Mouse (Mus musculus): Measurements from ENCODE around the gene Cnp.
"Not testable (repeated sequence)": the region's sequence is repeated elsewhere in the genome, so short reads cannot be mapped to it uniquely, and the experiment has no call there.

Cnp gene

DNA sequence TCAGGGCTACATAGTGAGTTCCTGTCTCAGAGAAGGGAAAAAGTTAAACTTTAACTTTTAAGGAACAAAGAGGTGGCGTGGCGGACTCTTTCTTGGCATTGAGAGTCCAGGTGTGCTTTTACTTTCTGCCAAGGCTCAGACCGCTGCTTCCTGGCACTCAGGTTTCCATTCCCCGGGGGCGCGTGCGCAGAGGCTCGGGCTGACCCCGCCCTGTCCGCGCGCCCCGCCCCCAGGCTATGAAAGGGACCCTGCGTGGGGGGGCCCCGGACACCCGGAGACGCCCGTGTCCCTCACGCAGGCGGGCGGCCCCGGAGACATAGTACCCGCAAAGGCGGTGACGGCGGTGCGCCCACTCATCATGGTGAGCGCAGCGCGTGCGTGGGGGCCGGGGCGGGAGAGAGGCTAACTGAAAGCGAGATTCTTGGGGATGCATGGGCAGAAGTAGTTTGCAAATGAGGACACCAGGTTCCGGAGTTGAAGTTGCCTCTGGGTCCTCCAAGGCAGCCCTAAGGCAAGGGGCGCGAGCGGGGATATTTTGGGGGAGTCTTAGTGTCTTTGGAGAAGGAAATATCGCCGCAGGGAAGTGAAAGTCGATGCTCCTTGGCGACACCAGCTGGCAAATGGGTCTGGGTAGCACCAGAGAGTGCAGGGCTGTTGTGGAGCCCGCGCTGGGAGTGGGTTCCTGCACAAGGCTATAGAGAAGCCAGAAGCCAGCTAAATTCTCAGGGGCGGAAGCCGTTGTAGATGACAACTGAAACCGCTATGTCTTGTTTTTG lies at the start of gene Cnp:
Cnp (plus strand) TSS at position 197 of the 776 bp plus-strand sequence.
- DNase-seq (ENCODE audit: extremely low spot score, low spot score): peak; percentile 59

DNA sequence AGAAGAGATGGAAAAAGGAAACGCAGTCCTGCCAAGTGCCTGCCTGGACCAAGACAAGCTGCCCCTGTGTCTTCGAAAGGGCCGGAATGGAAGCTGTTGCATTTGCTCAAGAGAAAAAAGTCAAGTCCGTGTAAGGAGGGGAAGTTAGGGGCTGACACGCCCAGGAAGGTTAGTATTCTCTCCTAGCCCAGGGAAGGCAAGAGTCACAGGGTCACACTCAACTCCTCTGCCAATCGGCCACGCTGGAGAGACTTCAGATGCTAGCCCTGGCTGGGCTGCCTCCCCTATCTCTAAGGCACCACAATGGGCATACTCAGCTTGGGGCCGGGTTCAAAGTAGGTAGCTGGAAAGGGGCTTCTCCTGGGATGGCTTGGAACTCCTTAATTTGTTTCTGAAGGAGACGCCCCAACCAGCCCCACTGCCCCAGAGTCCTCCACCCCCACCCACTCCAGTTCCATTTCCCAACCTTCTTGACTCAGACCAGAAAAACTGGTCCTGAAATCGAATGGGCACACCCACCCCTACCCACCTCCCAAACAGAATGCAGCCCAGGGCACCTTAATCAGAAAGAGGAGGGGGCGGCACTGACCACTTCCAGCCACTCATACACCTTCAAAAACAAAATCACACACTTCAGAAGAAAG lies 49.6 kb upstream of the Cnp start:
- no peak for DNase-seq (ENCODE audit: extremely low spot score, low spot score)

DNA sequence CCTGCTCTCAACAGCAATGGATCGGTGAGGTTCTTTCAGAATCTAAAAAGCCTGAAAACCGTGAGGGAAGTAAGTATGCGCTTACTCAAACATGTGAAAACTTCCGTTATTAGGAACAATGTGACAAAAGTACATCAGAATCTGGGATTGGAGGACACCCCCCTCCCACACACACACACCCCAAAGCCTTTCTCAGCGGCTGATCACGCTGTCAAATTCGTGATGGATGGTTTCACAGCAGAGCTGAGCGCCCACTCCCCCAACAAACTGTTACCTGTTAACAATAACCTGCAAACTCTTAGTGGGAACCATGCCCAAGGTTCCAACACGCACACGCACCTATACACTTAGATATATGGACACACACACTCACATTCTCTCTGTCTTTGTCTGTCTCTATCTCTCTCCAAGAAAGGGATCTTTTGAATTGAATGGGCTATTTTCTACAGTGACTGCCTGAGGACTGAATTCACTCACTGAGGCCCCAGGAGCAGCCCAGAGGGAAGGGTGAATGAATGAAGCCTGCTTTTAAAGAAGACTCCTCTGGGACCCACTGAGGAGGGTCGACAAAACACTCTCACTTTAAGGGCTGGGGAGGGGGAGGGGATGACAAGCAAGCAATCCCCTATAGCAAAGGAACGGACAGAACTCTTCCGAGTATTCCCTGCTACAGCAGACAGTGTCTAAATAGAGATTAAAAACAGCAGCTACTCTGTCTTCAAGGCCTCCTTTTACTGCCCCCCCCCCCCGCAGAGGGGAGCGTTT lies 48.5 kb upstream of the Cnp start:
- peak; percentile 41 for DNase-seq (ENCODE audit: extremely low spot score, low spot score)

DNA sequence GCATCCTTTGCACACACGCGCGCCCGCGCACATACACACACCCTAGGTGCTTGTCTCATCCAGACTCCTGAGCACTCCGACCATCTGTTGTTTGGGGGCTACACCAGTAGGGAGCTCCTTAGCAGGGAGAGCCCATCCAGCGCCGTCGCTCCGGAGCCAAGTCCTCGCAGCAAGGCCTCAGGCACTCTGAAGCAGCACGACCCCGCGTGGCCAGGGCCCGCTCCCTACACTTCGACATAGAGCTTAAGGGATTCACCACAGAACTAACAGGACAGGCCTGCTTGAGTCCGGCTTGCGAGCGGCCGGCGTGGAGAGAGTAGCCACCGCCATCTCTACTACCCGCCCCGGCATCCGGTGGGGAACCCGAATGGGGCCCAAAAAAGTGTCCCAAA lies 47.6 kb upstream of the Cnp start:
- DNase-seq (ENCODE audit: extremely low spot score, low spot score): peak; percentile 77

DNA sequence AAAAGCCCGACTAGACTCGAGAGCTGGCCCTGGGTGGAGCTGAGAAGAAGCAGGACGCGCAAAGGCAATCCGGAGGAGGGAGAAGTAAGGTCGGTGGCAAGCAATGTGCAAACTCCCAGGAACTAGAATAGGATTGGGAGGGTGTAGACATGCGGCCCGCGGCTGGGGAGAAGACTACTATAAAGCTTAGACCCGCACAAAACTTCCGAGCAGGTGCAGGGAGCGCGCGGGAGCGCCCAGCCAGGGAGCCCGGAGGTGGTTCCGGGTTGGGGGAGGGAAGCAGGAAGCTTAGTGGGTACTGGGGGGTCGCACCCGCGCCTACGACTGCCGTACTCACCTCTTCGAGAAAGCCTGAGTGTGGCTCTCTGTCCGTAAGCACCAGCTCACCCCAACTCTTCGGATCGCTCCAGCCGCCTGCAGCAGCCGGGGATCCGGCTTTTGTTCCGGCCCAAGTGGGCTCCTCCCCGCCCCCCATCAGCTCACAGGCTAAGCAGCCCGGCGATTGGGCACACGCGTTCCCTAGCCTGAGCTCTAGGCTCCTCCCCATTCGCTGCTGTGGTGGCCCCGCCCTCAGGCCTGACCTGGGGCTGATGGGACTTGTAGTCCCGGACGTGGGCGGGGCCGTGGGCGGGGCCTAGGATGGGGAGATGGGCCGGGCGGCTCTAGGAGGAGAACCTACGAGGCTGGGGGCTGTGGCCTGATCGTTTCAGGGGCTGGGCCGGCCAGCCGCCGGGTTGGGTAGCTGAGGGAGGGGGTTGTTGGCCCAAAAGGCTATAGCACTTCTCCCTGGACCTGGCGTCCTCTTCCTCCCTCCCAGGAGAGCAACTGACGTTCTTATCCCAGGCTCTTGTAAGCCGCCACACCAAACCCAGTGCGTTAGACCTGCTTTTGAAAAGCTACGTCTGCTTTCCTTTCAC lies 47.0 kb upstream of the Cnp start, which contains the start of gene Acly:
Acly (minus strand) TSS at position 543 of the 917 bp plus-strand sequence.
- peak; percentile 100 for DNase-seq (ENCODE audit: extremely low spot score, low spot score)

DNA sequence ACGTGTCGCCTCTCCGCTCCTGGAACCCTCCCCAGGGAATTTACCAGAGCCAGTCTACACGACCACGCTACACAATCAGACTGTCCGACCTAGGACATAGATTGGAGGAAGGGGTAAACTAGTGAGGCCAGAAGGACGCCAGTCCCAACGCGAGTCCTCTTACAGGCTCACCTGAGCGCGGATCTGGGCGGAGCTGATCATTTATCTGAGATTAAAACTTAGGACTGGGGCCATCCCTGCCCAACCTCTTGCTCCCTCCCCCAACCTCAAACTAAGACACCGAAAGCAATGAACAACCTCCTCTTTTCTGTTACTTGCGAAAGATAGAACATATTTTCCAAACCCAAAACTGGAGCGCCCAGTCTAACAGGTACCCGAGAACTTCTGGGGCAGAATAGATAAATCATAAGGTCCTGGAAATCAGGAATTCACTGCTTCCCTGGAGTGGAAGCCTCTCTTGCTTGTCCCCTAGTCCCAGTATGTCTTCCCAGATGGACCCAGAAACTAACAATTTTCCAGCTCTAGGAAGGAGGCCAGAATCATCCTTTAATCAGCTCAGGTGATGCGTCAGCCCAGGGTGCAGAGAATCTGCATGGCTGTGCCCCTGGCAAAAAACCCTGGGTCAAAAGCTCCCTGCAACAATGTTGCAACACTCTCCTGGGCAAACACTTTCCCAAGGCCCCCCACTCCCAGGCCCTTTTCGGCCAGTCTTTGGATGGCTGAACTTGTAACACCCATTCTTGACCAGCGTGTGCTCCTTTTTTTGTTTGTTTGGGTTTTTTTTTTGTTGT lies 46.1 kb upstream of the Cnp start:
- DNase-seq (ENCODE audit: extremely low spot score, low spot score): no peak

DNA sequence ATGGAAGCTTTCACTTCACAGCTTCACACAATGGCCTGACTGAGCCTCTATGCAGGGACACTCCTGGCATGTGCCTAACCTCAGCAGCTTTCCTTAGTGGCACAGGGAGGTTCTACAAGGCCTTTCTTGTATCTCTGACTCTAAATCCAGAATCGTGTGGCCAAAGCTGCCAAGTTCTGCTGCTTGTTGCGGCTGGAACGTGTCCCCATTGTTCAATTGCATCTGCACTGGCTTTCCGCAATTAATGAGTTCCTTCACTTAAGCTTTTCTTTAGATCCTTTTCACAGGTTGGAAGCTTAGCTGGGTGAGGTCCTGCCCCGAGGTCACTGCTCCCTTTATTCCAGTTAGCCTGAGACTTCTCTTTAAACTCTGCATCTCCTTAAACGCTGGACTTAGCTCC lies 40.8 kb upstream of the Cnp start:
- DNase-seq (ENCODE audit: extremely low spot score, low spot score): no peak

DNA sequence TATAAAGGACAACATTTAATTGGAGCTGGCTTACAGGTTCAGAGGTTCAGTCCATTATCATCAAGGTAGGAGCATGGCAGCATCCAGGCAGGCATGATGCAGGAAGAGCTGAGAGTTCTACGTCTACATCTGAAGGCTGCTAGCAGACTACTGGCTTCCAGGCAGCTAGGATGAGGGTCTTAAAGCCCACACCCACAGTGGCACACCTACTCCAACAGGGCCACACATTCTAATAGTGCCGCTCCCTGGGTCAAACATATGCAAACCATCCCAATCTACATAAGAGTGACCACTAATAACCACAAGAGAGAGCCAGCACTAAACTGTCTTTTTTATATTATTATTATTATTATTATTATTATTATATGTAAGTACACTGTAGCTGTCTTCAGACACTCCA lies 40.3 kb upstream of the Cnp start:
- not testable (repeated sequence) for DNase-seq (ENCODE audit: extremely low spot score, low spot score)

DNA sequence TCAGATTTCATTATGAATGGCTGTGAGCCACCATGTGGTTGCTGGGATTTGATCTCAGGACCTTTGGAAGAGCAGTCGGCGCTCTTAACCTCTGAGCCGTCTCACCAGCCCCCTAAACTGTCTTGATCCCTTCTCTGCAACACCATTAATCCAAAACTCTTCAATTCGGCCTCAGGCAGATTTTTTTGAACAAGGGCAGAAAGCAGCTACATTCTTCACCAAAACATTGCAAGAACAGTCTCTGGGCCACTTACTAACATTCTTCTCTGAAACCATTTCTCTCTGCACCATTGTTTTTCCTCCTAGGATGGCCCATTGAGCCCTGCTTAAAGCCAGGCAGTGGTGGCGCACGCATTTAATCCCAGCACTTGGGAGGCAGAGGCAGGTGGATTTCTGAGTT lies 39.9 kb upstream of the Cnp start:
- not testable (repeated sequence) for DNase-seq (ENCODE audit: extremely low spot score, low spot score)

DNA sequence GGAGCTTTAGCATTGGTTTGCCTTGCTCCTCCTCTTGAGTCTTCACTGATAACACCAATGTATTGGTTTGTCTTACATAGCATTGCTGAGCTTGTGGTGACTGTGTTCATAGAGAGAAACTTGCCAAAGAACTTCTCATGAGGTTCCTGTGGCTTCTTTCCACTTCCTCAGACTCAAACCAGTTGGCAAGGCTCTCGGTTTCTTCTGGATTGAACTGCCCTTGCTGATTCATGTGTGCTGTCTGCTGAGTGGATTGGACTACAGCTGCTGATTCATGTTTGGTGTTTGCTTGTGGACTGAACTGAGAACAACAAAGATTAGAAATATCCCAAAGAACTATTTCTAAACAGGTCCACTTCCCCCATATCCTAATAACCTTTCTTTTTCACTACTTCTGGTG lies 38.7 kb upstream of the Cnp start:
- DNase-seq (ENCODE audit: extremely low spot score, low spot score): no peak

DNA sequence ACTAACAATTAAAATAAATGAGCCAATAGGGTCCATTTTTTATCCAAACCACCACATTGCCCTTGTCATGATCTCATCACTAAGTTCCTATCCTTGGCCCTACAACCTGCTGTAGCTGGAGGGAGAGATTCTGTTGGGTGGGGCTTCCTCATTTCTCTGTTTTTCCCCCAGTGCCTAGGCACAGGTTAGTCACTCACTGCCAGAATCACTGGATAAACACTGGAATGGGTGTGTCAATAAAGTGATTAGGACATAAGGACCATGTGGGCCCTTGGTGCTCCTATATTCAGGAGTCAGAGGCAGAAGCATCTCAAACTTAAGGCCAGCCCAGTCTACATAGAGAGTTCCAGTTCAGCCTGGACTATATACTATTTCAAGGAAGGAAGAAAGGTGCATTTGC lies 38.2 kb upstream of the Cnp start:
- no peak for DNase-seq (ENCODE audit: extremely low spot score, low spot score)

DNA sequence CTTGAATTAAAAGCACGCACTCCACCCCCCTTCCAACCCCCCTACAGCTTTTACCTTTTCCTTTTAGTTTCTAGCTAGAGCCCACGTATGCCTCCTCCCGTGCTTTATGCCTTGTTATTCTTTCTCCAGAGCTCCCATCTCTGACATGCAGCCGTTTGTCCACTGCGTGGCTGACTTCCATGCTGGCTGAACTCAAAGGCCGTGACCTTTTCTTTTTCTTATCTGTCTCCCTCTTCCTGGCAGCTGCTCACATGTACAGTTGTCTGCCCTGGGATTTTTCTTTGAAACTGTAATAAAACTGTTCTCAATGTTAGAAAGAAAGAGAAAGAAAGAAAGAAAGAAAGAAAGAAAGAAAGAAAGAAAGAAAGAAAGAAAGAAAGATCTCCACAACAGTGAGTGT lies 33.7 kb upstream of the Cnp start:
- DNase-seq (ENCODE audit: extremely low spot score, low spot score): no peak

DNA sequence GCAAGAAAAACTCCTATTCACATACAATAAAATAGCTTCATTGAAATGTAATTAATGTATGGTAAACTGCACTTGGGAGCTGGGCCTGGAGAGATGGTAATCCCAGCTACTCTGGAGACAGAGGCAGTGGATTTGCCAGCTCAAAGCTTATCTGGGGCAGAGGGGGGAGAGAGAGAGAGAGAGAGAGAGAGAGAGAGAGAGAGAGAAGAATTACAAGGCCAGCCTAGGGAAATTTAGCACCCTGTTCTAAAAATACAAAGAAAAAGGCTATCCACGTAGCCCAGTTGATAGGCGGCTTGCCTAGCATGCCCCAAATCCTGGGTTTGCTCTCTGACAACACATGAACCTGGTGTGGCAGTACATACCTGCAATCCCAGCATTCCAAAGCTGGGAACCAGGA lies 33.1 kb upstream of the Cnp start:
- DNase-seq (ENCODE audit: extremely low spot score, low spot score): no peak

DNA sequence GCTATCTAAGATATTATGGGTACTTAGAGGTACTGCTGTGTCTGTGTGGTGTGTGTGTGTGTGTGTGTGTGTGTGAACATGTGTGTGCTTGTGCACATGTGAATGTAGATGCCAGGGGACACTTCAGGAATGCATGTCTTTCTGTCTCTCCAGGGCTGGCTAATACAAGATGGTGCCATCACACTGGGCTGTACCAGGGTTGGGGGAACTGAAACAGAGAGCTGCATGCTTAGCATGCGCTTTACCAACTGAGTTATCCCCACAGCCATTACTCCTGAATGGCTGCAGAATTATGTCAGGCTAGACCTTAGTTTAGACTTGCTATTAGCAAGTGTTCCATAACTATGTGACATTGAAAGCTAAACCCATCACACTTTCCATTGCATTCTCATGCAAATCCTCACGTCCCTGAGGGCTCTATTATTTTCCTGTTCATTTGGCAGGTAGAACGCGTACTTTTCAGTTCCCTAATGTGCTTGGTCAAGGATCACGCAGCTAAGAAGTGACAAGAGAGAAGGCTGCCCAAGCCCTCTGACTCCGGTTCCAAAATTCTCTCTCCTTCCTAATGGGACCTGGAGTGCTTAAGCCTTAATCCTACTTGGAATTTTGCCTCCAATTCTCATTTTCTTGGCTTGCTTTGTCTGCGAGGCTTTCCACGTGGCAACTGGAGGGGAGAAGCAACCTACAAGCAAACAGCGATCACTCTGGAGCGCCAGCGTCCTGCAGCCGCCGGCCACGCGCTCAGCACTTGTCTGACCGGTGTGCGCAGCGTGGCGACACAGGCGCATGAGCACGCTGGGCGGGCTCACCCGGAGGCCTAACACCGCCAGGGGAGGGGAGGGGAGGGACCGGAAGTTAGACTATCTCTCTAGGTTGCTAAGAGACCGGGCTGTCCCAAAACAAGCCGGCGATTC lies 29.6 kb upstream of the Cnp start, which contains the start of gene Ttc25:
Ttc25 (plus strand) TSS at position 776 of the 914 bp plus-strand sequence.
- DNase-seq (ENCODE audit: extremely low spot score, low spot score): peak; percentile 89

DNA sequence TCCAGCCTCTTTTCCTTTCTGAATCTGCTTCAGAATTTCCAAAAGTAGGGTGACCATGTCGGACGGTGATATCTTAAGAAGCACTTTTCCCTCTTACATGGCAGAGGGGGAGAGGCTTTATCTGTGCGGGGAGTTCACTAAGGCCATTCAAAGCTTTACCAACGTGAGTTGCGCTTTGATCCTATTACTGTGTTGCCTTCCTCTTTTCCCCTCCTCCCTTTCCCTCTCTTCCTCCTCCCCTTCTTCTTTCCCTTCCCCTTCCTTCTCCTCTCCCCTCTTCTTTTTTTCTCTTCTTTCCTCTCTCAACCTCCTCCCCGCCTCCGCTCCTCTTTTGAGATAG lies 29.0 kb upstream of the Cnp start:
- DNase-seq (ENCODE audit: extremely low spot score, low spot score): no peak

DNA sequence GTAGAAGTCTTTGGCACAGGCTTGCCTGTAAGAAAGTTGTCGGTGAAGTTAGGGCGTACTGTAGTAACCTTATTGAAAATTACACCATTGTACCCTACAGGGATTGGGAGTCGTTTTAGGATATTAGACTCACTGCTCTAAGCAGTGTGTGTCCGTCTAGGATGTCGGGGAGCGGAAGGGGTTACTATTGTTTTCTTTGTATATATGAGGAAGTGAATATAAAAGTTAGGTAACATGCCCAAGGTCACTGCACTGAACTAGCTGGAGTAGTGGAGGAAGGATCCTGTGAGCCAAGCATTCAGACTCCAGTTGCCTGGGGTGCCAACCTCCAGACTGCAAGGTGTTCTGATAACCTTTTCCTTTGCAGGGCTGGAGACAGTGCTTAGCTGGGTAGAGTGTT lies 27.7 kb upstream of the Cnp start:
- DNase-seq (ENCODE audit: extremely low spot score, low spot score): no peak

DNA sequence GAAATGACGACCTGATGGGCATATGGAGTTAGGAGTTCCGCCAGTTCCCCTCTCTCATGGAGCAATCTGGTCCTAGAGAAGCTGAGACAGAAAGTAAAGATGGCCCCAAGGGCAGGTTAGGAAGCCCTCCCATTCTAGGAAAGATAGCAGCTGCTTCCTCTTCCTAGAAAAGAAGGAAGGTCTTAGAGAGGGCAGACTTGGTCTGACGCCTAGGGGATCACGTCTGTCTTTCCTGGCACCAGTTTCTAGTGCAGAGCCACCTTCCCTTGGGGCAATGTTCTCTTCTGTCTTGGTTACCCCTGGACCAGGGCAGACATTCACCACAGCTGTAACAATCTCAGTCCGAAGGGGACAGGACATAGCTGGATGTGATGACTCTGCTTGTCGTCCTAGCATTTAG lies 26.6 kb upstream of the Cnp start:
- no peak for DNase-seq (ENCODE audit: extremely low spot score, low spot score)

DNA sequence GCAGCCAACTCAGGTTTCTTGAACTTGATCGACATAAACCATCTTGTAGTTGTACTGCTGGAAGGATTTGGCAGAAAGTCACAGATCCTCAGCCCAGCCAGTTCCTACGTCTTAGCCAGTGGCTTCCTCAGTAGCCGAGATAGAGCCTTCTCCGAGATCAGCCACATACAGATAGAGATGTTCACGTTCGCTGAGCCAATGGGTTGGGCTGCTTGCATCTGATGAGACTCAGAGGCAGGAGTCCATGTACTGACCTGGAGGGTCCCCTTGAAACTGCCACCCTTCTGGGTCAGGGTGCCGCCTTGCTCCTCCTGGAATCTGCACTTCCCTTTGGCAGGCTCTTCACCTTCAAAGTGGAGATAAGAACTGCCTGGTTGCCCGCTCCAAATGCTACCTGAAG lies 25.2 kb upstream of the Cnp start:
- no peak for DNase-seq (ENCODE audit: extremely low spot score, low spot score)

DNA sequence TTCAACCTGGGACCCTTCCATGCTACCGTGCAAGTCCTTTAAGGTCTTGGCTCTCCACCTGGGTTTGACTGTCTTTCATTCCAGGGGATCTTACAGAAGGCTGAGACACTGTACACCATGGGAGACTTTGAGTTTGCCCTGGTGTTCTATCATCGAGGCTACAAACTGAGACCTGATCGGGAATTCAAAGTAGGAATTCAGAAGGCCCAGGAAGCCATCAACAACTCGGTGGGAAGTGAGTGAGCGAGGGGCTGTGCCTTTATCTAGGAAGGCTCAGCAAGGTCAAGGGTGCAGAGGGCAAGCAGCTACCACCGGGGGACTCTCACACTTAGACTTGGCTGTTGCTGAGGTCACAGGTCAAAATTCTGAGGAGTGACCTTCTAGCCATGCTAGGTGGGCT lies 24.6 kb upstream of the Cnp start:
- no peak for DNase-seq (ENCODE audit: extremely low spot score, low spot score)

Data from neural tube, embryonic 10.5 days (tissue).